Mouse (Mus musculus): ENCODE data around the gene Pi4k2a.

The Pi4k2a gene

GRCm38 (mm10) chr19:42089748-42090595, at the start of gene Pi4k2a:
TSS of gene Pi4k2a (plus strand) at chr19:42090470.
- DNase-seq (ENCODE audit: low spot score in 2 of 2) = peak; percentile 96 to 99

- no peak for DNase-seq (ENCODE audit: low spot score in 2 of 2)
These were observed 46.3 kb upstream of the Pi4k2a start for GRCm38 (mm10) chr19:42043988-42044387.

- peak; percentile 70 to 83 for DNase-seq (ENCODE audit: low spot score in 2 of 2)
These were observed 44.8 kb upstream of the Pi4k2a start, which contains the start of gene Hoga1 for GRCm38 (mm10) chr19:42045269-42046102. TSS of gene Hoga1 (plus strand) at chr19:42045610.

GRCm38 (mm10) chr19:42050251-42050650, 40.0 kb upstream of the Pi4k2a start:
- no peak for DNase-seq (ENCODE audit: low spot score in 2 of 2)

GRCm38 (mm10) chr19:42051351-42051750, 38.9 kb upstream of the Pi4k2a start:
- DNase-seq (ENCODE audit: low spot score in 2 of 2) = no peak

GRCm38 (mm10) chr19:42051948-42052347, 38.3 kb upstream of the Pi4k2a start, which contains the start of gene 4933411K16Rik:
TSS of gene 4933411K16Rik (plus strand) at chr19:42052248.
- no peak for DNase-seq (ENCODE audit: low spot score in 2 of 2)

- peak in 1 of 2 experiments; percentile 22 for DNase-seq (ENCODE audit: low spot score in 2 of 2)
These were observed 36.0 kb upstream of the Pi4k2a start for GRCm38 (mm10) chr19:42054255-42054654.

GRCm38 (mm10) chr19:42055881-42056280, 34.4 kb upstream of the Pi4k2a start:
- DNase-seq (ENCODE audit: low spot score in 2 of 2) = peak in 1 of 2 experiments; percentile 79

GRCm38 (mm10) chr19:42056719-42057409, 33.4 kb upstream of the Pi4k2a start:
- DNase-seq (ENCODE audit: low spot score in 2 of 2) = no peak

- no peak for DNase-seq (ENCODE audit: low spot score in 2 of 2)
These were observed 31.8 kb upstream of the Pi4k2a start for GRCm38 (mm10) chr19:42058426-42058825.

- DNase-seq (ENCODE audit: low spot score in 2 of 2) = no peak
These were observed 28.8 kb upstream of the Pi4k2a start for GRCm38 (mm10) chr19:42061443-42061842.

- DNase-seq (ENCODE audit: low spot score in 2 of 2) = no peak
These were observed 21.6 kb upstream of the Pi4k2a start for GRCm38 (mm10) chr19:42068441-42069240.

GRCm38 (mm10) chr19:42069241-42069525, 21.1 kb upstream of the Pi4k2a start:
- DNase-seq (ENCODE audit: low spot score in 2 of 2) = peak in 1 of 2 experiments; percentile 25

- DNase-seq (ENCODE audit: low spot score in 2 of 2) = no peak
These were observed 19.0 kb upstream of the Pi4k2a start for GRCm38 (mm10) chr19:42071221-42071620.

- DNase-seq (ENCODE audit: low spot score in 2 of 2) = no peak
These were observed 18.2 kb upstream of the Pi4k2a start for GRCm38 (mm10) chr19:42071886-42072608.

- no peak for DNase-seq (ENCODE audit: low spot score in 2 of 2)
These were observed 17.5 kb upstream of the Pi4k2a start for GRCm38 (mm10) chr19:42072802-42073201.

GRCm38 (mm10) chr19:42075051-42075450, 15.2 kb upstream of the Pi4k2a start:
- DNase-seq (ENCODE audit: low spot score in 2 of 2) = no peak

- DNase-seq (ENCODE audit: low spot score in 2 of 2) = no peak
These were observed 14.3 kb upstream of the Pi4k2a start for GRCm38 (mm10) chr19:42075992-42076391.

- no peak for DNase-seq (ENCODE audit: low spot score in 2 of 2)
These were observed 11.7 kb upstream of the Pi4k2a start for GRCm38 (mm10) chr19:42078566-42078965.

GRCm38 (mm10) chr19:42079006-42079405, 11.3 kb upstream of the Pi4k2a start:
- no peak for DNase-seq (ENCODE audit: low spot score in 2 of 2)

Data from urinary bladder, postnatal 36 days (tissue).